Mouse (Mus musculus) forebrain, embryonic 11.5 days (tissue): ENCODE data around the gene Tmprss2. TPM values are rescaled to one million over a fixed set of nuclear protein-coding genes. Genes with fewer than 3 reads are reported as not detected.

Experiments
- ATAC-seq: fragments of 200-750 bp; cut with Nextera tagmentation; replicated peaks from 2 replicates; pipeline ENCODE4 v1.8.0; 2017; ENCODE audit warnings: moderate TSS enrichment; ENCODE audit not compliant: low FRiP score
- DNase-seq: peaks from one replicate; pipeline ENCODE4 v3.0.0-alpha.2; 2017; ENCODE audit warnings: low spot score
- H3K27ac ChIP-seq: fragments of 300-500 bp; sonication (generic); 2 replicates; pipeline ENCODE4 v1.5.1; 2014; ENCODE audit warnings: low read depth, low read length
- H3K27me3 ChIP-seq: fragments of 300-500 bp; sonication (generic); 2 replicates; pipeline ENCODE4 v1.6.1; 2014; ENCODE audit warnings: mild to moderate bottlenecking, low read length, mixed read lengths; ENCODE audit not compliant: control insufficient read depth, insufficient read depth
- H3K36me3 ChIP-seq: fragments of 300-500 bp; sonication (generic); 2 replicates; pipeline ENCODE4 v1.6.1; 2014; ENCODE audit warnings: mild to moderate bottlenecking, low read length, moderate library complexity, mixed read lengths; ENCODE audit not compliant: control insufficient read depth, insufficient read depth
- H3K4me1 ChIP-seq: fragments of 300-500 bp; sonication (generic); replicated peaks from 2 replicates; pipeline ENCODE4 v1.6.1; 2014; ENCODE audit warnings: low read length, mixed read lengths; ENCODE audit not compliant: control insufficient read depth, insufficient read depth
- H3K4me2 ChIP-seq: fragments of 300-500 bp; sonication (generic); 2 replicates; pipeline ENCODE4 v1.6.1; 2014; ENCODE audit warnings: low read depth, mild to moderate bottlenecking, low read length, moderate library complexity, mixed read lengths; ENCODE audit not compliant: severe bottlenecking
- H3K4me3 ChIP-seq: fragments of 300-500 bp; sonication (generic); 2 replicates; pipeline ENCODE4 v1.5.1; 2014; ENCODE audit warnings: low read depth, low read length
- H3K9ac ChIP-seq: fragments of 300-500 bp; sonication (generic); 2 replicates; pipeline ENCODE4 v1.6.1; 2014; ENCODE audit warnings: low read length
- H3K9me3 ChIP-seq: fragments of 300-500 bp; sonication (generic); 2 replicates; pipeline ENCODE4 v1.6.1; 2016; ENCODE audit warnings: low read length, mixed read lengths; ENCODE audit not compliant: control insufficient read depth
- WGBS: fragments of 180-500 bp; shearing (Covaris S2); extraction: QIAGEN DNeasy Blood & Tissue Kit; methylation state at CpG from one replicate; pipeline ENCODE4 v1.1.7; 2014; 5-methylcytosine and 5-hydroxymethylcytosine counted together
- polyA plus RNA-seq: library from polyadenylated mRNA; unstranded; fragments of >200 nt; fragmentation: Nextera tagmentation; extraction: Ambion mirVana; gene quantifications from 2 replicates; pipeline ENCODE4 v1.2.1, GENCODE M21; 2014

Tmprss2 gene
- 0.05 and 0.49 TPM in 2 replicates for polyA plus RNA-seq

DNA sequence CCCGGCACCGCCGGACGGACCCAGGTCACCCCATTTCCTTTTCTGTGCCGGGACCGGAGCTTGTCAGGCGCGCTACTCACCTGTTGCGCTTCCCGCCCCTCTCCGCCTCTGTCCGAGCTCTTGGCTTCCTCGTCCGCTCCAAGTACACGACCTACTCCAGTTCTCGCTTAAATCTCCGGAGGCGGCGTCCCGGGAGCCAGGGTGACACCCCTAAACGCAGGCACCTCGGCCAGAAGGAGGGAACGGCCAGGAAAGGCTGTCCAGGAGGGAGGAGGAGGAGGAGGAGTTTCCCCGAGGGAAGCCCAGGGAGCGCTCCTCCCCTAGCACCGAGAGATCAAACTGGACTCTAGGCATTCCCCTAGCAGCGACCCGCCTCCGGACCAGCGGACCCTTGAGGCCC, at the start of gene Tmprss2:
Gene Tmprss2, minus strand, starts transcription at position 257 of the 400 bp plus-strand sequence.
- H3K27me3 ChIP-seq, result peaks cover 28% of the 10 kb centered on the region
- no peak within 1 kb of the TSS for H3K9ac ChIP-seq
- no peak for ATAC-seq
- H3K4me3 ChIP-seq, result peak within 1 kb of the TSS; percentile 24
- H3K9me3 ChIP-seq, result no peaks in the 10 kb centered on the region
- H3K4me1 ChIP-seq, result no peaks in the 10 kb centered on the region; the same call in 1 of the 2 replicates
- no peak within 1 kb of the TSS for H3K27ac ChIP-seq
- 2% methylated on average over 30 of the region's 30 CpGs for WGBS
- H3K36me3 ChIP-seq, result no peaks in the 10 kb centered on the region
- H3K4me2 ChIP-seq, result peak within 1 kb of the TSS; percentile 48
- DNase-seq, result peak; percentile 54

DNA sequence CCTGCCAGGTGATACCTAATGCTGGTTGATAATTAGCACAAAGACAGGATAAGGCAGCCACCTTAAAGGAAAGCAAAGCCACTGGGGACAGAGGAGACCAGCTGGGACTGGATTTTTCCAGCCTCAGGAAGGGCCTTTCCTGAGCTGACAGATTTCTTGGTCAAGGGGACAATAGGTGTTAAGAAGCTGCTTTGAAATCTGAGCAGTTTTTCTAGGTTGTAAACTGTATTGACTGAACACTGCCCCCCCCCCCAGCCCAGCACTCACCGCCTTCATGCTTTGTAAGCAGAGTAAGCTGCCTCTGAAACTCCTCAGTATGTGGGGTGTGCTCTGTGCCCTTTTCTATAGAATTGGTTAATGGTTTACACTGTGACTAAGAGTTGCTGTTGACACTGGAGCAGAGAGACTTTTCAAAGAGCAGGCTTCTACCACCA, 48.2 kb upstream of the Tmprss2 start:
- Histone ChIP-seq H3K27ac (no peak overlapping the region), H3K27me3 (no peaks in the 10 kb centered on the region), H3K36me3 (no peaks in the 10 kb centered on the region), H3K4me2 (no peak overlapping the region), H3K4me3 (no peak overlapping the region), H3K9ac (no peak overlapping the region), H3K9me3 (no peaks in the 10 kb centered on the region), H3K4me1 (no peaks in the 10 kb centered on the region)
- ATAC-seq (peak; percentile 69), DNase-seq (peak; percentile 54)
- WGBS, result 18% methylated on average over 1 of the region's 1 CpGs

DNA sequence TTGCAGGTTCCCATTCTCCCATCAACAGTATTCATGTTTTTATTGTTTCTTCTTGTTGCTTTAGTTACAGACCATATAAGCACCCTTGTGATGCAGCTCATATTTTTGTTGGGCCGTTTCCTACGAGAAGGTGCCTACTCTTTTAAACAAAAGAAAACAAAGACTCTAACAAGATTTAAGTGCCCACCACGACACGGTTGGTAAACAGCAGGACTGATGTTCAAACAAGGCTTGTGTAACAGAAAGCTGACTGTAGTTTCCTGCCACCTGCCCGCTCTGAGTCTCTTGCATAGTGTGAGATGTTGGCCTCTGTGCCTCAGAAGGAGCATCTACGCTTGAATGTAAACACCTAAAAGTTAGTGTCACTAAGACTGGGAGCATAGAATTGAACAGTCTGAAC, 47.5 kb upstream of the Tmprss2 start:
- 65% methylated on average over 6 of the region's 6 CpGs for WGBS
- Histone ChIP-seq H3K27me3 (no peaks in the 10 kb centered on the region), H3K9ac (no peak overlapping the region), H3K4me2 (no peak overlapping the region), H3K4me3 (no peak overlapping the region), H3K4me1 (no peaks in the 10 kb centered on the region), H3K9me3 (no peaks in the 10 kb centered on the region), H3K27ac (no peak overlapping the region), H3K36me3 (no peaks in the 10 kb centered on the region)
- ATAC-seq (no peak), DNase-seq (no peak)

DNA sequence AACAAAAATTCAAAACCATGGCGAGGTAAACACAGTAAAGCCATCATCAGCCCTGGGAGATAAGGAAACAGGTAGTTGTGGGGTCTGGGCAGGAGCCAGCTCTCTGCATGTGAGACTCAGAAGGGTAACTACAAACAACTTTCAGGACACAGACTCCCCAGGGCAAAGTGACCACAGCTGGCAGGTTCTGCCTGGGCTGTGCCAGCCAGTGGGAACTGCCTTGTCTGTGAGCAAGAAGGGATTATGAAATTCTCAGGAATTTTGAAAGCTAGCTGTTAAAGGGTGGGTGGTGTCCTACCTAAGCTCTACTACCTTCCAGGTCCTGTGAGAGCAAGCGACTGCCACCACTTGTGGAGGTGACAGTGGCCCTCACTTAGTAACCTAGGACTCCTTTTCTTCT, 44.8 kb upstream of the Tmprss2 start:
- no peaks in the 10 kb centered on the region for H3K27me3 ChIP-seq
- H3K4me2 ChIP-seq, result no peak overlapping the region
- no peak for DNase-seq
- no peaks in the 10 kb centered on the region for H3K4me1 ChIP-seq
- H3K27ac ChIP-seq, result no peak overlapping the region
- no peak overlapping the region for H3K9ac ChIP-seq
- H3K4me3 ChIP-seq, result no peak overlapping the region
- 82% methylated on average over 2 of the region's 2 CpGs for WGBS
- H3K9me3 ChIP-seq, result no peaks in the 10 kb centered on the region
- no peak for ATAC-seq
- H3K36me3 ChIP-seq, result no peaks in the 10 kb centered on the region

DNA sequence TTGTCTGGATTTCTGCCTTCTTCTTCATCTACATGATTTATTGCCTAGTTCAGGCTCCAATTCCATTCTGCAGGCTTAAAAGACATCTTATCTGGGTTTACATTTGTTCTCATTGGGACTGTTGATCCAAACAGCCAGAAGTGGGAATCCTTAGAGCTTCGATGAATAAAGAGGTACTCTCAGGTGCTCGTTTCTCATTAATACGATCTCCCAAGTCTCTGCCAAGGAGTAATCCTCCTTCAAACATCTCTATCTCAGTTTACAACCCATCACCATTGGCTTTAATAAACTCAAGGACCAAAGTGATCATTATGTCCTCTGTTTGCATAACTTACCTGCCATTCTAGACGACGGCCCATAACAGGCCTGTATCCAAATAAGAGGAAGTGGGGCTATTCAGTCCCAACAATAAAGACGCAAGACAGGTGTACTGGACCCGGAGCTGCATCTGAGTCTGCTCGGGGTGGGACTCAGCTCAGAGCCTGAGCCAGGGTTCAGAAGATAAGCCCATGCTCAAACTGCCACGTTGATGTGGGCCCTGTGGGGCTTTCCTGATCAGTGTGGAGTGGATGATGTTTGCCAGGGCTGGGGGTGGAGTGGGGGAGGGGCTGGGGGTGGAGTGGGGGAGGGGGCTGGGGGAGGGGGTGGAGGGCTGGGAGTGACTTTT, 38.7 kb upstream of the Tmprss2 start:
- H3K27me3 ChIP-seq, result no peaks in the 10 kb centered on the region
- H3K27ac ChIP-seq, result no peak overlapping the region
- H3K9me3 ChIP-seq, result no peaks in the 10 kb centered on the region
- no peaks in the 10 kb centered on the region for H3K4me1 ChIP-seq
- H3K4me2 ChIP-seq, result no peak overlapping the region
- no peak overlapping the region for H3K4me3 ChIP-seq
- no peak for ATAC-seq
- no peak for DNase-seq
- 85% methylated on average over 9 of the region's 9 CpGs for WGBS
- H3K36me3 ChIP-seq, result no peaks in the 10 kb centered on the region
- H3K9ac ChIP-seq, result no peak overlapping the region

DNA sequence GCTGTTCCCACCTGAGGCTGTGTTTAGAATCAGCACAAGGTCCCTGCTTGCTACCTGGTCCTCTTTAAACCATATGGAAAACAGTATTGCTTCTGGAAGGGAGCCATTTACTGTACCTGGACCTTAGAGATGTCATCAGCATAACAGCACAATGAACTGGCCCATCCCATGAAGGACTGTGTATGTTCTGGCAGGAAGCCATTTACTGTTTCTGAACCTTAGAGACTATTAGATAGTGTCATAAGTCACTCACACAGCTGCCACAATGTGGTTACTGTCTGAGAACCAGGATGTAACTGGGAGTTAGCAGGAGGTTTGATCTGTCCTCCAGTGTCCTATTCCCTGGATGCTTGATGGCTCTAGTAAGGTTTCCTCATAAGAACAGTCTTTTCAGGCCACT, 33.7 kb upstream of the Tmprss2 start:
- Histone ChIP-seq H3K4me1 (no peaks in the 10 kb centered on the region), H3K36me3 (no peaks in the 10 kb centered on the region), H3K4me3 (no peak overlapping the region), H3K9me3 (no peaks in the 10 kb centered on the region), H3K27me3 (no peaks in the 10 kb centered on the region), H3K27ac (no peak overlapping the region), H3K9ac (no peak overlapping the region), H3K4me2 (no peak overlapping the region)
- ATAC-seq (no peak), DNase-seq (no peak)

DNA sequence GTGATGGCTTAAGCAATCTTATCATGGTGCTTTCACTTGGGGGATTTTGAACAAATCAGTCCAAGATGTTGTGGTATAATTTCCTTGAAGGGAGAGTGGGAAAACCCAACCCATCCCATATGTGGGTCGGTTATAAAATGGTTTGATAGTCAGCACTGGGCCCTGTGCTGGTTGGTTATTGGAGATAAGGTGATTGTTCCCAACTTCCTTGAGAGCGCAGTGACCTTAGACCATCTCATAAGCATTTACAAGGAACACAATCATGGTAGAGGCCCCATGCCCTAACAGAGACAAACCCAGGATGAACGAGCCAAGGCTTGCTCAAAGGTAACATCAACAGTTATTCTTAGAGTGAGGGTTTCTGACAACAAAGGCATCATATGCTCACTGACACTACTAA, 28.6 kb upstream of the Tmprss2 start:
- H3K27ac ChIP-seq, result no peak overlapping the region
- WGBS, result 90% methylated on average over 3 of the region's 3 CpGs
- no peaks in the 10 kb centered on the region for H3K27me3 ChIP-seq
- no peak overlapping the region for H3K9ac ChIP-seq
- no peaks in the 10 kb centered on the region for H3K4me1 ChIP-seq
- ATAC-seq (no peak), DNase-seq (no peak)
- H3K4me3 ChIP-seq, result no peak overlapping the region
- H3K9me3 ChIP-seq, result no peaks in the 10 kb centered on the region
- H3K36me3 ChIP-seq, result no peaks in the 10 kb centered on the region
- H3K4me2 ChIP-seq, result no peak overlapping the region

DNA sequence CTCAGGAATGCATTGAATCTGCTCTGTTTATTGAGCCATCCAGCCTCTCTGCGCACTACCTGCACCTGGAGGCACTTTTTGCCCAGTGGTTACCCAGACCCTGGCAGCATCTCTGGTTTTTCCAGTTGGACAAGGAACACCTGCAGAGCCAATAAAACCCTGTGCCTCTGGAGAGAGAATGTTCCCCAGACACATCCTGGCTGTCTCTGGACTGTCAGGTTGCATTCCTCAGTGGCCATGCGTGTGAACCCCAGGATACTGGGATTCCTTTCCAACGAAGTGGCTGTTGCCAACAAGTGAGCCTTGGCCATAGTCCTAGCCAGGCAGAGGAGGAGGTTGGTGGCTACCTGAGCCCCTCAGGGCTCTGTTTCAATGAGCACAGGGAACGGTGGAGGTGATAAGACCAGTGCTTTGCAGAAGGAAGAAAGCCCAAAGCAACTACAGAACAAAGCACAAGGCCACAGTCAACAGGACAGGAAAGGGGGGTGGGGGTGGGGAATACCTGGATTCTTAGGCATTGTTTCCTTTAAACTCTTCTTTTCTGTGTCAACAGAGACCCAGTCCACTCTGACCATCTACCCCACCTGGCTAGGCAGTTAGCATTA, 22.0 kb upstream of the Tmprss2 start:
- H3K36me3 ChIP-seq, result no peaks in the 10 kb centered on the region
- ATAC-seq, result no peak
- no peak overlapping the region for H3K4me2 ChIP-seq
- H3K9me3 ChIP-seq, result no peaks in the 10 kb centered on the region
- no peaks in the 10 kb centered on the region for H3K4me1 ChIP-seq
- no peak for DNase-seq
- no peak overlapping the region for H3K4me3 ChIP-seq
- no peaks in the 10 kb centered on the region for H3K27me3 ChIP-seq
- H3K27ac ChIP-seq, result no peak overlapping the region
- no peak overlapping the region for H3K9ac ChIP-seq
- 69% methylated on average over 4 of the region's 4 CpGs for WGBS

DNA sequence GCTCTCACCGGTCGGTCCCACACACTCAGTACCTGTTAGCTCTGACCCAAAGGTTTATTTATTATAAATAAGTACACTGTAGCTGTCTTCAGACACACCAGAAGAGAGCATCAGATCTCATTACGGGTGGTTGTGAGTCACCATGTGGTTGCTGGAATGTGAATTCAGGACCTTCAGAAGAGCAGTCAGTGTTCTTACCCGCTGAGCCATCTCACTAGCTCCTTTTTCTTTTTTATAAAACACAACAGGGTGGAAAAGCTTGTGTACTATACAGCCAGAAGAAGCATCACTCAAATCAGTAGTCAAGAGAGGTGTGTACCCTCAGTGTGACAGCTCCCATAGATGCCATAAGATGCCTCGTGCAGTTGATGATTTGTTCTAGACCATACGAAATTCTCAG, 12.2 kb upstream of the Tmprss2 start:
- Histone ChIP-seq H3K36me3 (no peaks in the 10 kb centered on the region), H3K4me2 (no peak overlapping the region), H3K4me3 (no peak overlapping the region), H3K27me3 (no peaks in the 10 kb centered on the region), H3K27ac (no peak overlapping the region), H3K4me1 (no peaks in the 10 kb centered on the region), H3K9ac (no peak overlapping the region), H3K9me3 (no peaks in the 10 kb centered on the region)
- ATAC-seq (no peak), DNase-seq (no peak)
- WGBS, result 78% methylated on average over 6 of the region's 6 CpGs
